Mouse (Mus musculus) liver, postnatal 0 days (tissue): ENCODE data around the gene Gdap1l1.

Experiments
- CTCF ChIP-seq: sonication (generic); IDR thresholded peaks from 2 replicates; pipeline ENCODE4 v1.5.1; 2016; ENCODE audit warnings: antibody characterized with exemption, low read depth
- EP300 ChIP-seq: IDR thresholded peaks from 2 replicates; pipeline ENCODE4 v1.6.1; 2016; ENCODE audit warnings: antibody characterized with exemption, low read depth, mild to moderate bottlenecking

DNA sequence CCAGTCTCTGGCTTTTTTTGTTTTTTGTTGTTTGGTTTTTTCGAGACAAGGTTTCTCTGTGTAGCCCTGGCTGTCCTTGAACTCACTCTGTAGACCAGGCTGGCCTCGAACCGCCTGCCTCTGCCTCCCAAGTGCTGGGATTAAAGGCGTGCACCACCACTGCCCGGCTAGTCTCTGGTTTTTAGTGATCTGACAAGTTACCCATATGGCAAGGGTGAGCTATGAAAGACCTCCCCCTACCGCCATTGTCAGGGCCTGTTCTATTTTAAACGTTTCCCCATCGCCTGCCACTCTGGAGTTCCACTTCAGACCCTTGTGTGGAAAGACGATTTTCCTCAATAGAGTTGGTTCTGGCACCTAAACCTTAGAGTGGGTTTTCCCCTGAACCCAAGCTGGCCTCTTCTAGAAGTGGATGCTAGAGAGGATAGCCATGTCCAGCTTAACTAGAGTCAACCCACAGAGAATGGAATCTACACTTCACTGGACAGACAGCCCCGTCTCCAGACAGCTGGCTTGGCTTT lies 17.9 kb upstream of the Gdap1l1 start:
- TF ChIP-seq CTCF (no peak), EP300 (no peak)
